In the genomic region with DNA sequence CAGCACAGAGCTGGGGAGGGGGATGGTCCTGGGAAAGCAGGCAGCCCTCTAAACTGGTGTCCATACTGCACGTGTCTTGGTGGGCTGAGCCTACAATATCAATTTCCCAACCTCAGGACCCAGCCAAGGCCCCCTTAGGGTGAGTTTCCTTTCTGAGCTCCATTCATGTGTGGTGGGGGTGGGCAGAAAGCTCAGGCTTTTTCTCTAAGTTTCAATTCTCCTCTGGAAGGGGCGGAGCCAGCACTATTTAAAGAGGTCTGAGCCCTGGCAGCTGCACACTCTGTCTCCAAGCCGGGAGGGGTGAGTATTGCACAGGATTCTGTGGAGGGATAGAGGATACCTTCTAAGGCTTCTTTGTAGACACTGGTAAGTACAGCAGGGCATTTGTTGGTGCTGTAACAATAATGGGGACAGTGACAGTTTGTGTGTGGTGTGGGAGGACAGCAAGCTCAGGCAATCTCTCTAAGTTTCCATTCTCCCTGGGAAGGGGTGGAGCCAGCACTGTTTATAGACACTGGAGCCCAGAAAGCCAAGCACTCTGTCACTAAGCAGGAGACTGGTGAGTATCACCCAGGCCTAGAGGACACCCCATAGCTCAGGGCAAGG, we compare ENCODE assay signal across 8 mouse cellular contexts. TPM values are rescaled to one million over a fixed set of nuclear protein-coding genes. Genes with fewer than 3 reads are reported as not detected.
DNase-seq lines count a peak whose midpoint lies in the region; TF ChIP-seq lines count a peak whose summit lies in the region.

No protein-coding gene starts in this region.

- peaks cover 4% of the 10 kb centered on the region; the same call in 1 of the 2 replicates for H3K4me1 ChIP-seq in cortical plate, adult 2 months (ENCODE audit: control insufficient read depth, insufficient read depth, low read length)

- H3K4me3 ChIP-seq in cortical plate, adult 2 months (ENCODE audit: insufficient read depth, low read length): no peak overlapping the region
- H3K4me3 ChIP-seq in left cerebral cortex, adult 2 months: peak overlapping the region; percentile 31

- TF ChIP-seq POLR2A in cortical plate, adult 2 months (IDR thresholded peaks at IDR 0.05; ENCODE audit: extremely low read depth, insufficient read depth, low read length): no peak

- intact Hi-C loops in gastrocnemius, postnatal 14 days (cut with DNase I; ENCODE audit: low total_unique reads): no loop called here
- intact Hi-C loops in left cerebral cortex, adult 2 months (cut with DNase I): no loop called here

- DNase-seq in NIH3T3 (ENCODE audit: low read depth): peak; percentile 43
- DNase-seq in gastrocnemius, postnatal 14 days: peak; percentile 56
- DNase-seq in induced T-regulatory cell, adult 2 months (ENCODE audit: low read depth): peak; percentile 73
- DNase-seq in left cerebral cortex, adult 2 months (ENCODE audit: extremely low spot score in 1 of 2, low spot score in 2 of 2): peak; percentile 22 to 43
- DNase-seq in lung, postnatal 25 days (ENCODE audit: low spot score): peak; percentile 68
- DNase-seq in ovary, postnatal 14 days (ENCODE audit: low spot score): peak; percentile 46
- DNase-seq in thymus, postnatal 25 days: peak; percentile 69

- H3K27ac ChIP-seq in cortical plate, adult 2 months (ENCODE audit: insufficient read depth, low read length): peak overlapping the region; percentile 63
- peak overlapping the region; percentile 87 for H3K27ac ChIP-seq in left cerebral cortex, adult 2 months

- no peak for TF ChIP-seq CTCF in cortical plate, adult 2 months (IDR thresholded peaks at IDR 0.05; ENCODE audit: extremely low read depth, insufficient read depth, low read length)
- TF ChIP-seq CTCF in left cerebral cortex, adult 2 months (IDR thresholded peaks at IDR 0.05): no peak

RNA-seq across cellular contexts. Expression of gene Fam3b, which starts 21.3 kb away (rescaled TPM):
- not detected in 2 replicates for polyA plus RNA-seq in cortical plate, adult 2 months (2012; rRNA removed)
- not detected for total RNA-seq in gastrocnemius, postnatal 14 days (2021)
- total RNA-seq in left cerebral cortex, adult 2 months (2021): not detected
